ENCODE assay signal across 8 mouse cellular contexts in the genomic region with DNA sequence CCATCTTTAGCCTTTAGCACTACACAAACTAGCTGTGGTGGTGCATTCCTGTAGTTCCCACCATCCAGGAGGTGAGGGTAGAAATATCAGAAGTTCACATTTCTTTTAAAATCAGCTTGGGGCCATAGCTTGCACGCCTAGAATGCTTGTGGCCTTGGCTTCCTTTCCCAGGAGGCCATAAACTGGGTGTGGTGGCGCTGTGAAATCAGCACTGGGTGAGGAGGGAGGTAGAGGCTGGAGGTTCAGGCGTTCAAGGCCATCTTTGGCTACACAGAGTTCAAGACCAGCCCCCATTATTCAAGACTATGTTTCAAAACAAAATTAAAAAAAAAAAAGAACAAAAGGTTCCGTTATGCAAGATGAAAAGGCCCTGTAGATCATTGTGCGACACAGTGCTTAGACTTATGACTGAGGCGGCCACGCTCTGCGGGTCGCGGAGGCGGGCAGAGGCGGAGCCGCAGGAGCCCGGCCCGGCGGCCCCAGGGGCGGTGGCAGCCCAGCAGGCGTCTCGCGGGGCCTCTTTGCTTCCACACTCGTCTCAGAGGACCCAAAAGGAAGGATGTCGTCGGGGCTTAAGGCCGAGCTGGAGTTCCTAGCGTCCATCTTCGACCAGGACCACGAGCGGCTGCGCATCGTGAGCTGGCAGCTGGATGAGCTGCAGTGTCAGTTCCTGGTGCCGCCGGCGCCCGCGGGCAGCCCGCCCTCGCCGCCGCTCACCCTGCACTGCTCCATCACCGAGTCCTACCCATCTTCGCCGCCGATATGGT.
DNase-seq lines count a peak whose midpoint lies in the region; ATAC-seq and TF ChIP-seq lines count a peak whose summit lies in the region.

No protein-coding gene starts in this region.

- DNase-seq in MEL (ENCODE audit: low read depth, low spot score) = peak; percentile 76
- DNase-seq in cerebellum, adult 18-20 months = peak; percentile 26 to 44
- DNase-seq in frontal cortex, postnatal 25 days (ENCODE audit: low spot score in 2 of 2) = peak; percentile 4 to 7
- DNase-seq in left cerebral cortex, adult 18-20 months (ENCODE audit: low spot score in 2 of 2) = peak; percentile 23 to 26
- DNase-seq in lung, postnatal 4 days = peak; percentile 43 to 62
- DNase-seq in right cerebral cortex, adult 18-20 months = peak; percentile 28
- DNase-seq in urinary bladder, postnatal 25 days (ENCODE audit: low spot score) = peak; percentile 21

- no peak for TF ChIP-seq RAD21 in MEL (IDR thresholded peaks at IDR 0.05; ENCODE audit: low read depth, low read length)

- ATAC-seq in hindbrain, embryonic 15.5 days (ENCODE audit: low FRiP score, low read depth) = peak; percentile 79; the same call in 1 of the 2 replicates

- WGBS in hindbrain, embryonic 15.5 days = 15% methylated on average over 39 of the region's 43 CpGs

- TF ChIP-seq POLR2A in MEL (IDR thresholded peaks at IDR 0.05; ENCODE audit: control insufficient read depth in 1 of 2, insufficient read depth in 1 of 2, low read depth in 1 of 2, low read length in 2 of 2, poor library complexity in 1 of 2) = peak; percentile 57 to 61; a peak in 2 of 4 replicates

- no peaks in the 10 kb centered on the region; the same call in 1 of the 2 replicates for H3K79me2 ChIP-seq in MEL (ENCODE audit: control insufficient read depth, insufficient read depth, low read length, poor library complexity)

- peaks cover 0 to 12% of the 10 kb centered on the region in 2 experiments; a peak in 2 of 4 replicates for H3K36me3 ChIP-seq in MEL (ENCODE audit: control insufficient read depth in 1 of 2, insufficient read depth in 2 of 2, low read length in 2 of 2)
- H3K36me3 ChIP-seq in hindbrain, embryonic 15.5 days = no peaks in the 10 kb centered on the region

- H3K27me3 ChIP-seq in MEL (ENCODE audit: control insufficient read depth in 1 of 2, insufficient read depth in 2 of 2, low read length in 2 of 2) = no peaks in the 10 kb centered on the region
- no peaks in the 10 kb centered on the region for H3K27me3 ChIP-seq in hindbrain, embryonic 15.5 days

- no peaks in the 10 kb centered on the region for H3K9me3 ChIP-seq in MEL (replicated peaks; ENCODE audit: insufficient read depth, low read length)
- H3K9me3 ChIP-seq in hindbrain, embryonic 15.5 days = no peaks in the 10 kb centered on the region

- no peak for TF ChIP-seq EP300 in MEL (IDR thresholded peaks at IDR 0.05; ENCODE audit: low read depth in 1 of 2, low read length in 2 of 2)

- H3K4me1 ChIP-seq in MEL (ENCODE audit: control insufficient read depth in 1 of 2, insufficient read depth in 2 of 2, low read length in 2 of 2) = peaks cover 7 to 19% of the 10 kb centered on the region in 2 experiments; a peak in 3 of 4 replicates
- no peaks in the 10 kb centered on the region for H3K4me1 ChIP-seq in hindbrain, embryonic 15.5 days (replicated peaks)

- peak overlapping the region; percentile 81 for H3K9ac ChIP-seq in MEL (ENCODE audit: control insufficient read depth, low read depth, low read length, poor library complexity, severe bottlenecking)
- peak overlapping the region; percentile 43; the same call in 1 of the 2 replicates for H3K9ac ChIP-seq in hindbrain, embryonic 15.5 days

- peak overlapping the region; percentile 40 for H3K27ac ChIP-seq in MEL (ENCODE audit: control insufficient read depth, low read depth, low read length)
- H3K27ac ChIP-seq in hindbrain, embryonic 15.5 days (replicated peaks) = 0 out of 2 replicates have a peak overlapping the region, but pooled peaks have one; percentile 20

- peak in 2 of 3 experiments; percentile 7 to 17; a peak in 1 of 6 replicates for TF ChIP-seq CTCF in MEL (IDR thresholded peaks at IDR 0.05 in 2 of 3, conservative IDR thresholded peaks at IDR 0.05 in 1 of 3; ENCODE audit: control insufficient read depth in 1 of 3, insufficient read depth in 1 of 3, low read depth in 2 of 3, low read length in 3 of 3, poor library complexity in 1 of 3, severe bottlenecking in 1 of 3)

- H3K4me3 ChIP-seq in MEL (ENCODE audit: control insufficient read depth in 1 of 2, insufficient read depth in 1 of 2, low read depth in 2 of 2, low read length in 2 of 2) = peak overlapping the region; percentile 64 to 80
- peak overlapping the region; percentile 40 for H3K4me3 ChIP-seq in hindbrain, embryonic 15.5 days

- peak overlapping the region; percentile 66 for H3K4me2 ChIP-seq in hindbrain, embryonic 15.5 days

TF ChIP-seq in MEL, 35 proteins besides CTCF, POLR2A, EP300 and RAD21:
- peak; percentile 15; the same call in 1 of the 2 replicates for TF ChIP-seq MAX (IDR thresholded peaks at IDR 0.05; ENCODE audit: low read length)
- TF ChIP-seq SMC3 (IDR thresholded peaks at IDR 0.05; ENCODE audit: low read depth, low read length) = no peak
- peak; percentile 68; the same call in 1 of the 2 replicates for TF ChIP-seq TBP (IDR thresholded peaks at IDR 0.05; ENCODE audit: low read depth, low read length)
- no peak for TF ChIP-seq ZKSCAN1 (IDR thresholded peaks at IDR 0.05; ENCODE audit: low read depth, low read length)
- TF ChIP-seq NRF1 (IDR thresholded peaks at IDR 0.05; ENCODE audit: insufficient read depth, low read depth, low read length, poor library complexity, severe bottlenecking) = peak; percentile 37; the same call in 1 of the 2 replicates

Comparison
In these comparisons a context has a peak if more than half of its experiments do, and no peak if none do; other contexts are left out.
1. Peak in every context shown above with its lines: DNase-seq, ATAC-seq, H3K4me3 ChIP-seq and H3K27ac ChIP-seq.
2. DNase-seq: peak in every context shown above with its lines; median percentile 76 in MEL; 52 in lung, postnatal 4 days; 35 in cerebellum, adult 18-20 months; 28 in right cerebral cortex, adult 18-20 months; 24 in left cerebral cortex, adult 18-20 months; 21 in urinary bladder, postnatal 25 days; 6 in frontal cortex, postnatal 25 days.